Mouse (Mus musculus) brain, adult 2 months (tissue): ENCODE data around the gene Tfap2e.

Source experiments
- DNase-seq: peaks from one replicate; pipeline ENCODE4 v3.0.0; 2011; ENCODE audit warnings: low read depth, low spot score

Tfap2e gene

DNA sequence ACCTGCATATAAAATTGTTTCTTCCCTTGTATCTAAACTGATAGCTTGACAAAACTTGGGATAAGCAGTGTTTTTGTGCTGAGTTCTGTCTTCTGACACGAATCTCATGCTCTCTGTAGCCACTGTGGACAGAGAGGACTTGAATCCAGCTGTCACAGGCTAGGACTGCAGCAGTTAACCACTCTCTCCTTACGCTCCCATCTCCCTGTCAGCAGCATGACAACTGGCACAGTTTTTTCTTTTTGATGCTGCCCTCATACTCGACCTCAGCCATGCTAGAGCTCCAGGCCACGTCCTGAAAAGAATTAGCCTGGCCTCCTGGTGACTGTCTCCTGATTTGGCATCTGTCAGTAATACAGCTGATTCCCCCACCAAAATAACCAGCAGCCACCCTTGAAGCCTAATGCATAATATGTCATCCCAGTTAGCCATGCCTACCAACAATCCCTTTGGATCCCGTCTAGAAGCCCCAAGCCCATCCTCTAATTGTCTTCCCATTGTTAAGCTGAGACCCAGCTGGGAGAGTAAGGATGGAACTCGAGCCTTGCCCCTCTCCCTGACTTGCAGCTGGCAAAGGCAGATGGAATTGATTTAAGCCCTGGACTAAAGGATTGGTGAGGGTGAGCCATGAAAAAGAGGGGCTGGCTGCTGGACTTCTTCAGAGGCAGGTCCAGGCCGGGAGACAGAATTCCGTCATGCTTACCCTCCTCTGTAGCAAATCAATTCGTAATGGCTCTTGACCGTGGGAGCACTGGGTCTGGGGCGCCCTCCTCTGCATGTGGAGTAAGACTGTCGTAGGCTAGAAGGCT is 29.2 kb downstream of the Tfap2e start:
- peak; percentile 10 for DNase-seq

DNA sequence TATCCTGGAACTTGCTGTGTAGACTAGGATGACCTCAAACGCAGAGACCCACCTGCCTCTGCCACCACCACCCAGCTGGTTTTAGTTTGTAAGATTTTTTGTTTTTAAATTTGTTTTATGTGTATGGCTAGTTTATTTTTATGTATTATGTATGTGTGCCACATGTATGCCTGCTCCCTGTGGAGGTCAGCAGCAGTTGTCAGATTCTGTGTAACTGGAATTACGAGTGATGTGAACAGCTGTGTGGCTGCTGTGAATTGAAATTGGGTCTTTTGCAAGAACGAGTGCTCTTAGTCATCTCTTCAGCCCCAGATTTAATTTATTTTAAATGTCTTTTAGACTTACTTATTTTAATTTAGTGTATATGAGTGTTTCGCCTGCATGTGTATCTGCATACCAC is 39.1 kb downstream of the Tfap2e start:
- DNase-seq, result no peak

DNA sequence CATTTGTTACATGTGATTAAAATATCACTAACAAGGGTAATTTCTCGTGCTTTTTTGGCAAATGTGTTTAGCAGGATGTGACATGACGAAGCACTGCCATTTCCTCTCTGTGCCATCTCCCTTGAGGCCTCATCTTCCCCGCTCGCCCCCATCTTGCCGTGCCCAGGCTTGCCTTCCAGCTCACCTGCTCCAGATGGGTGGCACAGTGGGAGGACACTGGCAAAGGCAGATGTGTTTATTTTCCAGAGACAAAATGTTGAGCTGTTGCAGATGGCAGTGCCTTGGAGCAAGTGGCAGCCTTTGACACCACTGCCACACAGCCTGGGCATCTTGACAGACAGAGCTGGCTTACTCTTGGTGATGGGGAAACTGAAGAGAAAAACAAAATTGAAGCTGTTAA is 43.0 kb downstream of the Tfap2e start:
- DNase-seq, result no peak

GRCm38 (mm10) chr4:126689457-126689856 is 46.6 kb downstream of the Tfap2e start:
- DNase-seq, result no peak

- no peak for DNase-seq
Measured at GRCm38 (mm10) chr4:126683084-126683483, 53.0 kb downstream of the Tfap2e start.

- DNase-seq, result no peak
Measured at GRCm38 (mm10) chr4:126682298-126682697, 53.7 kb downstream of the Tfap2e start.

GRCm38 (mm10) chr4:126677054-126678003 is 58.7 kb downstream of the Tfap2e start, which contains the start of gene Psmb2:
Psmb2 (plus strand) TSS chr4:126677630.
- peak; percentile 99 for DNase-seq

DNA sequence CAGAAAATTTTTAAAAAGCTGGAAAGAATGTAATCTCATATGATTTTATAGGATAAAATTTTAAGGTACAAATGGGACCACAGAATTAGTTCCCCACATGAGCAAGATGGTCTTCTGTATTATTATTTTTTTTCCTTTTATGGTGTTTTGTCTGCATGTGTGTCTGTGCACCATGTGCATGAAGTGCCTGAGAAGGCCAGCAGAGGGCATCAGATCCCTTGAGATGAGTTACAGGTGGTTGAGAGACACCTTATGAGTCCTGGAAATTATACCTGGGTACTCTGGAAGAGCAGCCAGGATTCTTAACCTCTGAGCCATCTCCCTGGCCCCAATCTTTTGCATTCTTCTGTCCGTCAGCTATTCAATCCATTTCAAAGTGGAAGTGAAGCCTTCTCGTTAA is 69.0 kb downstream of the Tfap2e start:
- DNase-seq, result no peak
